Mouse (Mus musculus) CD4-positive naive resting alpha-beta T cell, adult 57 days (primary cell): Measurements from ENCODE around the gene Hmces. TPM values are rescaled to one million over a fixed set of nuclear protein-coding genes. Genes with fewer than 3 reads are reported as not detected.

Experiments
- total RNA-seq: library from RNA; stranded (reverse); gene quantifications from one replicate; pipeline ENCODE4 v1.2.4, GENCODE M21; 2023

Gene Hmces
- 34.9 TPM for total RNA-seq

GRCm38 (mm10) chr6:87913661-87914325, at the start of gene Hmces:
TSS of gene Hmces (plus strand) at chr6:87913935.

GRCm38 (mm10) chr6:87887594-87888233, 26.0 kb upstream of the Hmces start, which contains the start of gene Copg1:
TSS of gene Copg1 (plus strand) at chr6:87887814.

GRCm38 (mm10) chr6:87981547-87982256, 68.0 kb downstream of the Hmces start, which contains the start of gene H1fx:
TSS of gene H1fx (minus strand) at chr6:87981637.

Other genes starting within 250 kb of the Hmces start
- gene Aplf, start 241.7 kb upstream of the Hmces start, total RNA-seq = 4.2 TPM
- not detected for gene Efcc1, start 183.1 kb upstream of the Hmces start, total RNA-seq
- not detected for gene Gp9, start 135.9 kb upstream of the Hmces start, total RNA-seq
- 29.6 TPM for gene Rab43, start 101.8 kb upstream of the Hmces start, total RNA-seq
- 5.3 TPM for gene Gm45140, start 78.1 kb upstream of the Hmces start, total RNA-seq
- gene Isy1, start 75.1 kb upstream of the Hmces start, total RNA-seq = 107 TPM
- 547 TPM for gene Cnbp, start 62.8 kb upstream of the Hmces start, total RNA-seq
- gene Copg1, start 26.1 kb upstream of the Hmces start, total RNA-seq = 166 TPM
- gene H1fx, start 67.7 kb downstream of the Hmces start, total RNA-seq = not detected
- gene Rab7, start 131.3 kb downstream of the Hmces start, total RNA-seq = 135 TPM
- gene Rpn1, start 170.5 kb downstream of the Hmces start, total RNA-seq = 79.9 TPM